Mouse (Mus musculus) erythroblast, embryonic 14.5 days (primary cell): ENCODE data around the gene Sec61a2. TPM values are rescaled to one million over a fixed set of nuclear protein-coding genes. Genes with fewer than 3 reads are reported as not detected.

Source experiments
- H3K27me3 ChIP-seq: 2 replicates; pipeline ENCODE4 v1.6.1; 2012; ENCODE audit warnings: inconsistent platforms; ENCODE audit not compliant: control insufficient read depth
- H3K36me3 ChIP-seq: 2 replicates; pipeline ENCODE4 v1.6.1; 2012; ENCODE audit warnings: mild to moderate bottlenecking, inconsistent platforms; ENCODE audit not compliant: control insufficient read depth
- H3K4me1 ChIP-seq: 2 replicates; pipeline ENCODE4 v1.6.1; 2012; ENCODE audit warnings: inconsistent platforms; ENCODE audit not compliant: control insufficient read depth
- H3K4me3 ChIP-seq: replicated peaks from 2 replicates; pipeline ENCODE3; 2012; ENCODE audit warnings: moderate library complexity, mild to moderate bottlenecking, inconsistent platforms
- H3K9me3 ChIP-seq: 2 replicates; pipeline ENCODE4 v1.6.1; 2012; ENCODE audit warnings: low read length, inconsistent platforms, mixed read lengths; ENCODE audit not compliant: control insufficient read depth
- GATA1 ChIP-seq: IDR thresholded peaks from 2 replicates; pipeline ENCODE4 v1.6.1; 2012; ENCODE audit warnings: low read length, inconsistent platforms, mixed read lengths
- TAL1 ChIP-seq: IDR thresholded peaks from 3 replicates; pipeline ENCODE4 v1.6.1; 2012; ENCODE audit warnings: low read length, inconsistent platforms, mixed read lengths
- polyA plus RNA-seq: library from polyadenylated mRNA; stranded (reverse); fragments of >175 nt; gene quantifications from 2 replicates; pipeline ENCODE4 v1.2.3, GENCODE M21; 2012

Sec61a2 gene
- polyA plus RNA-seq, 1 experiment: 0.07 TPM

DNA sequence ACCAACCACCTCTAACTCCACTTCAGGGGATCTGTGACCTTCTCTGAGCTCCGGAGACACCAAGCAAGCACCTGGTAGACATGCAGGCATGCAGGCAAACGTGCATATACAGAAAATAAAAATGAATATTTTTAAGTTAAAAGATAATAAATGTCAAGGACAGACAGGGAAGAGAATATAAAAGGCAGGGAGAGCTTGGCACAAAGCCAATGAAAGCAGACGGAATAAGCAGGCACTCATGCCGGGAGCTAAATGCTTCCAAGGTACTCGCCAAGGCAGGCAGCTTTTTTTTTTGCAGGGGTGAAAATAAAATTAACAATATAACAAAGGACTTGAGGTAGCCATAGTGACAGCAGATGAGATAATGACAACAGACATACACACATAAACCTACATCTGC lies 10.9 kb upstream of the Sec61a2 start:
- Histone ChIP-seq H3K4me1 (no peaks in the 10 kb centered on the region), H3K36me3 (peaks cover 5% of the 10 kb centered on the region; the same call in 1 of the 2 replicates), H3K27me3 (no peaks in the 10 kb centered on the region), H3K9me3 (no peaks in the 10 kb centered on the region), H3K4me3 (no peak overlapping the region)
- no peak for TF ChIP-seq GATA1
- TF ChIP-seq TAL1: no peak

DNA sequence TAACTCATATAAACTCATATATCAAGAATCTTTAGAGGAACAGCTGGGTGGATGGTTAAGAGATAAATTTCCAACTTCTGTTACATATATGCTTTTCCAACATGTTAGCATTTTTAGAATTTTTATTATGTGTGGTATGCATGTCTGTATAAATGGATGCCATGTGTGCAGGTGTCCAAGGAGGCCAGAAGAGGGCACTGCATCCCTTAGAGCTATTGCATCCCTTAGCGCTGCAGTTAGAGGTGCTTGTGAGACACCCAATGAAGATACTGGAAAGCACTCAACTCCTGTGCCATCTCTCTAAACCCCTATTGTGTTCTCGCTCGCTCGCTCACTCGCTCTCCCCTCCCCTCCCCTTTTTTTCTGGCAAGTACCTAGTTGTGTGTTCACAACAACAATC lies 4.9 kb upstream of the Sec61a2 start:
- H3K4me3 ChIP-seq: no peak overlapping the region
- TF ChIP-seq GATA1 (no peak), TAL1 (no peak)

DNA sequence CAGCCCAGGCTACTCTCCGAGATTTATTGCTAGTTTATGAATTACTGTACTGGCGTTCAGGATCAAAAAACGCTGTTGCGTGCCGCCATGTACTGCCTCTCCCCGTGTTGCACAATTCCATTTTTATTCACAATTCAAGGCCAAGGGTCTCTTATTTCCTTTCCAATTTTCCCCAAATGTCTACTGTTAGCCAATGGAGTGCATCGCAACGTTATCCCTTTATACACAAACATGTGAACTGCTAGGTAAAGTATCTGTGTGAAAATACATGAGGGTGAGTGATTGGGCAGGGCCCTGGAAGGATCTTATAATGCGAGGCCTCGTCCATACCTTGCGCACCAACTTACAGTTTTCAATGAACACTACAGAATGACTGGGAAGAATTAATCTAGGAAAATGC lies 936 bp downstream of the Sec61a2 start:
- TF ChIP-seq GATA1: no peak
- TF ChIP-seq TAL1: no peak
- Histone ChIP-seq H3K4me3 (peak overlapping the region; percentile 91), H3K27me3 (no peaks in the 10 kb centered on the region), H3K4me1 (peaks cover 35% of the 10 kb centered on the region), H3K36me3 (peaks cover 21% of the 10 kb centered on the region), H3K9me3 (no peaks in the 10 kb centered on the region)

More for the DNA sequence above, 4.9 kb upstream of the Sec61a2 start:
- Histone ChIP-seq H3K9me3 (no peaks in the 10 kb centered on the region), H3K27me3 (no peaks in the 10 kb centered on the region), H3K36me3 (peaks cover 2% of the 10 kb centered on the region; the same call in 1 of the 2 replicates), H3K4me1 (peaks cover 4% of the 10 kb centered on the region)

DNA sequence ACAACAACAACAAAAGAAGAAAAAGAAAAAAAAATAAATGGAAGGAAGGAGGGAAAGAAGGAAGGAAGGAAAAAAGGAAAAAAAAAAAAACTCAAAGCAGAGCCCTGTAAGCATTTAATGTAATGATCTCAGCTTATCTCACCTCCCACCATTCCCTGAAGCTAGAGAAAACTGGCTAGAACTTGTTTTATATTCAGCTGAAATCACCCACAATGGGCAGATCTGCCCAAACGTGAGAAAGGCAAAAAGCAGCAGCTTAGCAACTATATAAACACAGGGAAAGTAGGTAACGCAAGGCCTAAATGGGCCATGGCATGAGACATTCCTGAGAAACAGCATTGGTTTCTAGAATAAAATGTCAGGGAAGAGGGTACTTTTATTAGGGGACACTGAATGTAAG lies 5.8 kb downstream of the Sec61a2 start:
- Histone ChIP-seq H3K27me3 (no peaks in the 10 kb centered on the region), H3K9me3 (no peaks in the 10 kb centered on the region), H3K4me3 (no peak overlapping the region), H3K36me3 (peaks cover 57% of the 10 kb centered on the region), H3K4me1 (peaks cover 37% of the 10 kb centered on the region)
- TF ChIP-seq TAL1 (no peak), GATA1 (no peak)

DNA sequence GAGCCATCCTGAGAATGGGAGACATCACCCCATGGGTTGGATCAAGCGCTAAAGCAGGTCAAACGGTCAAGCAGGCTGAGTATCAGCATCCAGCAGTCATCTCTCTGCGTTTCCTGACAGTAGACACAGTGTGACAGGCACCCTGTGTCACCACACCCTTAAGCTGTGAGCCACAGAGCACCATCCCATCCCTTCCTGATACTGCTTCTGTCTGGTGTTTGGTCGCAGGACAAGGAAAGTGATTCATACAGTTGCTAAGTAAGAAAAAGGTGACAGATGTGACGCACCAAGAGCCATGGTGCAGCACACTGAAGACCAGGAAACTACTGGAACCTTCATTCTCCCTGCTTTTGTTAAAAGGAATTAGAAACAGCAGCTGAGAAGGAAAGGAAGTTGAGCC lies 6.4 kb downstream of the Sec61a2 start:
- H3K9me3 ChIP-seq: no peaks in the 10 kb centered on the region
- H3K4me3 ChIP-seq: no peak overlapping the region
- H3K27me3 ChIP-seq: no peaks in the 10 kb centered on the region
- peaks cover 60% of the 10 kb centered on the region for H3K36me3 ChIP-seq
- peaks cover 33% of the 10 kb centered on the region for H3K4me1 ChIP-seq
- TF ChIP-seq GATA1: no peak
- no peak for TF ChIP-seq TAL1

DNA sequence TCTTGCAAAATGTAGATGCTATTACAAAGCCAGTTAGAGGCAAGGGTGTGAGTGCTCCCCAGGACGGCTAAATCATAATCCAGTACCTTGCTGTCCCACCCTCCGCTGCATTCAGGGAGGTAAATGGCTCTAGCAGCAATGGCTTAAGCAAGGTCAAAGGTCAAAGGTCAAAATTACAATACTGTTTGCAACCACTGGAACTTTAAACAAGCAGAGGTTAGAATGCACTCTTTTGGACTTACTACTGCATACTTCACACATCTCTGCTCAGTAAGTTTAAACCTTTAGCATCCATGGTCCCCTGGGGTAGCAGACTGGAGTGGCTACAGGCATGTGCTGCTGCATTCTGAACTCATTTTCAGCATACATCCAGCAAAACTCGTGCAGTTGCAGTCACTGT lies 17.8 kb downstream of the Sec61a2 start:
- Histone ChIP-seq H3K9me3 (no peaks in the 10 kb centered on the region), H3K36me3 (peaks cover 83% of the 10 kb centered on the region), H3K4me3 (no peak overlapping the region), H3K4me1 (no peaks in the 10 kb centered on the region), H3K27me3 (no peaks in the 10 kb centered on the region)
- TF ChIP-seq TAL1 (no peak), GATA1 (no peak)

DNA sequence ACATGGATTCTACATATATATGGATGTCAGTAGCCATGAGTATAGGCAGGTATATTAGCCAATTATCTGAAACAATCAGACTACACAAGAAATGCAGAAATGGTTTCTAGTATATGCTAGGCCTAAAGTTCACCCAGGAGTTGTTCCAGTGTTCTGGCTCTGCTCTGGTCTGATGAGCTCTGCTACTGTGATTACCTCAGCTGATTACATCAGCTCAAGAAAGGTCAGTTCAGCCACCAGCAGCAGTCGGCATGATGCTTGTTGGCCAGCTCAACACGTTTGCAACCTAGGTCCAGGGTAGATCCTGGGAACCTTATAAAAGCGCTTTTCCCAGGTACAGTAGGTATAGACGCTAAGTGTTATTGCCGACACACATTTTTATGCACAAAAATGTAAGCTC lies 25.5 kb downstream of the Sec61a2 start:
- no peaks in the 10 kb centered on the region for H3K27me3 ChIP-seq
- no peaks in the 10 kb centered on the region for H3K9me3 ChIP-seq
- no peak overlapping the region for H3K4me3 ChIP-seq
- no peak for TF ChIP-seq TAL1
- TF ChIP-seq GATA1: no peak
- peaks cover 83% of the 10 kb centered on the region for H3K36me3 ChIP-seq
- no peaks in the 10 kb centered on the region for H3K4me1 ChIP-seq

DNA sequence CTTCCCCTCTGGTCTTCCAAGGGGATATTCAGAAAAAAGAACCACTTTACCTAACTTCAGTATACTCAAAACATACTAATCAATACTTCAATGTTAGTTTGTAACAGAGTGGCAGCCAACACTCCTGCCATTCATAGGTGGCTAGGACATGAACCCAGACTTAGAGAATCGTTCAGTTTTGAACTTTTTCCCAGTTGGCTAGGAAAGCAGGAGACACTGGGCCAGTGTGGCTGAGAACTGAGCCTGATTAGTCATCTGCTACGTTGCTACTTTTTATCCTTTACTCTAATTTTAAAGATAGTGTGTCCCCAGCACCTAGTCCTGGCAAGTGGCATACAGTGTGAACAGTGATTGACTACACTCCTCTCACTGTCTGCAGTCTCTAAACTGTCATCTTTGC lies 27.6 kb downstream of the Sec61a2 start:
- no peaks in the 10 kb centered on the region for H3K9me3 ChIP-seq
- H3K36me3 ChIP-seq: peaks cover 82% of the 10 kb centered on the region
- no peaks in the 10 kb centered on the region for H3K4me1 ChIP-seq
- H3K4me3 ChIP-seq: no peak overlapping the region
- H3K27me3 ChIP-seq: no peaks in the 10 kb centered on the region
- TF ChIP-seq GATA1: no peak

DNA sequence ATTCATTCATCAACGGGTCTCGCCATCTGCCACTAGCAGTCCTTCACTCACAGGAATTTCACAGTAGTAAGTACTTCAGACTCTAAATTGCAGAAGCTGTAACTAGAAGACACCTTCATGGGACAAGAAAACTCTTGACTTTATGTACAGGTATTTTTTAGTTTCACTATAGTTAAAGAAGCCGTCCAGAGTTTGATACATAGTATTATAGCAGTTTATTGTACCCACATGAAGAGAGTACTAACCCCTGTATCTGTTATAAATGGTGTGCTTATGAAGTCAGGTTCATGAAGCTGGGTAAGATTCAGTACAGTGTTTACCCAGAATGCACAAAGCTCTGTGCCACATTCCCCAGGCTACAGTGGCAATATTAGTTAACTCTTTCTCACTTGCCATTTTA lies 32.4 kb downstream of the Sec61a2 start, which contains the start of gene Gm13199:
TSS of gene Gm13199 (minus strand) at position 101 of the 400 bp plus-strand sequence.
- no peaks in the 10 kb centered on the region for H3K4me1 ChIP-seq
- no peaks in the 10 kb centered on the region for H3K9me3 ChIP-seq
- TF ChIP-seq GATA1 (no peak), TAL1 (no peak)
- no peak within 1 kb of the TSS for H3K4me3 ChIP-seq
- H3K36me3 ChIP-seq: peaks cover 89% of the 10 kb centered on the region
- H3K27me3 ChIP-seq: no peaks in the 10 kb centered on the region

DNA sequence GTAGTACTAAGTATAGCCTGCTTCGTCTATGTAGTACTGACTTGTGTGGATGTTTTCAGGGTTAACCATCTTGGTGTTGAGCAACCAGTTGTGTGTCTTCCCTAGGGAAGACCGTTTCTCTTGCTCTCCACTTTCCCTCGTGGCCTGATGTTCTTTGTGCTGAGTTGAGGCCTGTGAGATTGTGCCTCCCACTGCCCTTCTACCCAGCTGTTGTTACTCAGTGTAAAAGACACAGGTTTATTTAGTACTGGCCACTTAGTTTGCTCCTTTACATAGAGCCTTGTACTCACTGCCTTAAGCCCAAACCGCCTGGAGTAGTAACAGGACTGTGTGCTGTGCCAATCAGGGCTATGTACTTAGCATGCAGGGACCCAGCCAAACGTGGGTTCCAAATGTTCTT lies 43.4 kb downstream of the Sec61a2 start:
- H3K27me3 ChIP-seq: no peaks in the 10 kb centered on the region

More for the DNA sequence above, 43.4 kb downstream of the Sec61a2 start:
- Histone ChIP-seq H3K4me1 (peaks cover 30% of the 10 kb centered on the region), H3K36me3 (peaks cover 74% of the 10 kb centered on the region), H3K9me3 (no peaks in the 10 kb centered on the region), H3K4me3 (no peak overlapping the region)
- no peak for TF ChIP-seq GATA1
- no peak for TF ChIP-seq TAL1
